Mouse (Mus musculus): ENCODE data around the gene Ralgapa2.

- TF ChIP-seq CTCF (IDR thresholded peaks at IDR 0.05; ENCODE audit: low read depth) (no peak), EP300 (IDR thresholded peaks at IDR 0.05; ENCODE audit: low read depth) (no peak)
These were observed 223.8 kb downstream of the Ralgapa2 start for GRCm38 (mm10) chr2:146288326-146288725.

Measured in heart, postnatal 0 days (tissue).